Mouse (Mus musculus) erythroblast, embryonic 14.5 days (primary cell): ENCODE measurements around the gene Adamts9. TPM values are rescaled to one million over a fixed set of nuclear protein-coding genes. Genes with fewer than 3 reads are reported as not detected.

Experiments used
- H3K27me3 ChIP-seq: 2 replicates; pipeline ENCODE4 v1.6.1; 2012; ENCODE audit warnings: inconsistent platforms; ENCODE audit not compliant: control insufficient read depth
- H3K36me3 ChIP-seq: 2 replicates; pipeline ENCODE4 v1.6.1; 2012; ENCODE audit warnings: mild to moderate bottlenecking, inconsistent platforms; ENCODE audit not compliant: control insufficient read depth
- H3K4me1 ChIP-seq: 2 replicates; pipeline ENCODE4 v1.6.1; 2012; ENCODE audit warnings: inconsistent platforms; ENCODE audit not compliant: control insufficient read depth
- H3K4me3 ChIP-seq: replicated peaks from 2 replicates; pipeline ENCODE3; 2012; ENCODE audit warnings: moderate library complexity, mild to moderate bottlenecking, inconsistent platforms
- H3K9me3 ChIP-seq: 2 replicates; pipeline ENCODE4 v1.6.1; 2012; ENCODE audit warnings: low read length, inconsistent platforms, mixed read lengths; ENCODE audit not compliant: control insufficient read depth
- GATA1 ChIP-seq: IDR thresholded peaks from 2 replicates; pipeline ENCODE4 v1.6.1; 2012; ENCODE audit warnings: low read length, inconsistent platforms, mixed read lengths
- TAL1 ChIP-seq: IDR thresholded peaks from 3 replicates; pipeline ENCODE4 v1.6.1; 2012; ENCODE audit warnings: low read length, inconsistent platforms, mixed read lengths
- polyA plus RNA-seq: library from polyadenylated mRNA; stranded (reverse); fragments of >175 nt; gene quantifications from 2 replicates; pipeline ENCODE4 v1.2.3, GENCODE M21; 2012

Gene Adamts9
- polyA plus RNA-seq, 1 experiment, result not detected

DNA sequence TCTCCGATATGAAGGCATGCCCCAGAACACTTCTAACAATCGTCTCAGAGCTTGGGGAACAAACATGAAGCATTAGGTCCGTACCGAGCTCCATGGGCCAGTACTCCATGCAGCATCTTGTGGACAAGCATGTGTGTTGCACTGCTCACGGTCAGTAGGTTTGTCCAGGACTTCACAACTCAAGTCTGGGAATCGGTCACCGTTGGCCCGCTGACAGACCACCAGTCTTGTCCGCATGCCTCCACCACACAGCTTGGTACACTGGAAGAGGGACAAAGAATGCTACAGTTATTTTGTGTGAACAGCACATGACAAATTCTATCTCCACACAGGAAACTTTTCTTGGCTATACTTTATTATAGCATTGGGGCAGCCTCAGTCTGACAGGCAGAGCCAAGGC is 94.1 kb downstream of the Adamts9 start:
- no peaks in the 10 kb centered on the region for H3K9me3 ChIP-seq
- TF ChIP-seq GATA1 (no peak), TAL1 (no peak)
- no peak overlapping the region for H3K4me3 ChIP-seq
- H3K27me3 ChIP-seq, result no peaks in the 10 kb centered on the region
- no peaks in the 10 kb centered on the region for H3K4me1 ChIP-seq
- H3K36me3 ChIP-seq, result no peaks in the 10 kb centered on the region

DNA sequence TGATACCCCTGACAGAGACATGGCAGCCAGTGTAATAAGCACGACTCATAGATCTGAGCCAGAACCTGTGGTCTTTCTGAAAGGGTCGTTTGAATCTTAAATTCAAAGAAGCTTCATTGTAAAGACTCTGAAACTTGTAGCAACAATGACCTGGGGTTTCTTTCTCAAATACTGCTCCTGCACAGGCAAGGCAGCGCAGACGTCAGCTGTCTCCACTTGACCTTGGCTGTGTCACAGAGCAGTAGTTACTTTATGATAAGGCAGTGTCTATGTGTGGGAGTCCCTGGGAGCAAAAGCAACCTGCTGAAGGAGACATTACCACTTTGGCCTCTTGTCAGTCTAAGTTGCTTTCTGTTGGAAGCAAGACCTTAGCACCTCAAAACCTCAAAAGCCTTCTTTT is 96.7 kb downstream of the Adamts9 start:
- no peak overlapping the region for H3K4me3 ChIP-seq
- no peaks in the 10 kb centered on the region for H3K27me3 ChIP-seq
- no peak for TF ChIP-seq GATA1
- no peak for TF ChIP-seq TAL1

GRCm38 (mm10) chr6:92845898-92846297 is 97.4 kb downstream of the Adamts9 start:
- no peaks in the 10 kb centered on the region for H3K36me3 ChIP-seq
- no peaks in the 10 kb centered on the region for H3K9me3 ChIP-seq
- no peaks in the 10 kb centered on the region for H3K4me1 ChIP-seq
- TF ChIP-seq GATA1 (no peak), TAL1 (no peak)
- no peak overlapping the region for H3K4me3 ChIP-seq
- H3K27me3 ChIP-seq, result no peaks in the 10 kb centered on the region

More for the DNA sequence above, 96.7 kb downstream of the Adamts9 start:
- H3K4me1 ChIP-seq, result no peaks in the 10 kb centered on the region
- no peaks in the 10 kb centered on the region for H3K36me3 ChIP-seq
- H3K9me3 ChIP-seq, result no peaks in the 10 kb centered on the region

DNA sequence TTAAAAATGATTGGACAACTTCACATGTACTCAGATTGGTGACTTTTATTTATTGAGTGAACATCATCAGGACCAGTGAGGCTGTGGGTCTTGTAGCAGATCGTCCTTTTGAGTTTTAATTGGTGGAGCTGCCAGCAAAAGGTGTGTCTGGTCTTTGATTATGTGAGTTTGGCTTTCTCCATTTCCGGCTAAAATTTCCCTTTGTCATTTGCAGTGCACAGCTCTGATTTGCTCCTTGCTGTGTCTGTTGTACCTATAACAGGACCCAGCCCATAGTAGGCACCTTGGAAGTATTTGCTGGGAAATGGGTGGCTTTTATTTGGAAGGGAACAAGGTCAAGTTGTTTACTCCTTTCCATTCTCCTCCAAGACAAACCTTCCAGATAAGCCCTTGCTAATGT is 99.8 kb downstream of the Adamts9 start:
- no peak overlapping the region for H3K4me3 ChIP-seq
- H3K27me3 ChIP-seq, result no peaks in the 10 kb centered on the region
- TF ChIP-seq GATA1 (no peak), TAL1 (no peak)
- no peaks in the 10 kb centered on the region for H3K4me1 ChIP-seq
- no peaks in the 10 kb centered on the region for H3K9me3 ChIP-seq
- no peaks in the 10 kb centered on the region for H3K36me3 ChIP-seq

- Histone ChIP-seq H3K36me3 (no peaks in the 10 kb centered on the region), H3K9me3 (no peaks in the 10 kb centered on the region), H3K4me3 (no peak overlapping the region), H3K4me1 (no peaks in the 10 kb centered on the region), H3K27me3 (no peaks in the 10 kb centered on the region)
- no peak for TF ChIP-seq GATA1
- TF ChIP-seq TAL1, result no peak
Measured at GRCm38 (mm10) chr6:92842000-92842399, 101.3 kb downstream of the Adamts9 start.

DNA sequence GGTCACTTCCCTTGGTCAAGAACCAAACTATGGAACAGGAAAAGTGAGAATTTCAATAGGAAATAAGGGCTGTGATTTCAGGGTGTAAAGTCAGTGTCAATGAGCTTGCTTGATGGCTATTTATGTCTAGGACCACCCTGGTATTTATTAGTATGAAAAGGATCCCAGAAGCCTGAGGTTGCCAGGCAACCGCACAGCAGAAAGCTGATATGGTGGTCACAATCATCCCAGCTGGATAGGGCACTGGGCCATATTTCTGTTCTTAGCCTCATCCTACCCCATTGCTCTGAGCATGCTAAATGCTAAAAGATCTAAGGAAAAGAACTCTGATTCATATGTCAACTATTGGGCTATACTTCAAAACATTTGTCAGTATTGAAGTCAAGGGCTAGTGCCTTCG is 112.2 kb downstream of the Adamts9 start:
- TF ChIP-seq GATA1 (no peak), TAL1 (no peak)
- H3K4me3 ChIP-seq, result no peak overlapping the region

DNA sequence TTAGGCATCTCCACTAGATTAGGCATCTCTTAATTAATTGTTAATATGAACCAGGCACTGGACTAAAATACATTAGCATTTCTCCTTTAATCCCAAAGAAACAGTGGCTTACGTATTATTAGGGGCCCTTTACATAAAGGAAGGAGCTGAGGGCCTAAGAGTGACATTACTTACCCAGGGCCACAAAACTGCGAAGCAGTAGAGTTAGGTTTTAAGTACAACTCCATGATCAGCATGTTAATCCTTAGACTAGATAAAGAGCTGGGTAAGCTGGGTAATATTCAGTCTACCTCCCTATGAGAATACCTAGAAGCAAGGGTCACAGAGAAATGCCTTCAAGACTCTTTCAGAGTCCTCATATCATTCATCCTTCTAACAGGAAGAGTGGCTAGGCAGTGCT is 114.1 kb downstream of the Adamts9 start:
- Histone ChIP-seq H3K27me3 (no peaks in the 10 kb centered on the region), H3K4me3 (no peak overlapping the region), H3K9me3 (no peaks in the 10 kb centered on the region), H3K36me3 (no peaks in the 10 kb centered on the region), H3K4me1 (no peaks in the 10 kb centered on the region)
- no peak for TF ChIP-seq GATA1
- TF ChIP-seq TAL1, result no peak

More for the DNA sequence above, 112.2 kb downstream of the Adamts9 start:
- no peaks in the 10 kb centered on the region for H3K36me3 ChIP-seq
- no peaks in the 10 kb centered on the region for H3K27me3 ChIP-seq
- no peaks in the 10 kb centered on the region for H3K9me3 ChIP-seq
- H3K4me1 ChIP-seq, result no peaks in the 10 kb centered on the region

DNA sequence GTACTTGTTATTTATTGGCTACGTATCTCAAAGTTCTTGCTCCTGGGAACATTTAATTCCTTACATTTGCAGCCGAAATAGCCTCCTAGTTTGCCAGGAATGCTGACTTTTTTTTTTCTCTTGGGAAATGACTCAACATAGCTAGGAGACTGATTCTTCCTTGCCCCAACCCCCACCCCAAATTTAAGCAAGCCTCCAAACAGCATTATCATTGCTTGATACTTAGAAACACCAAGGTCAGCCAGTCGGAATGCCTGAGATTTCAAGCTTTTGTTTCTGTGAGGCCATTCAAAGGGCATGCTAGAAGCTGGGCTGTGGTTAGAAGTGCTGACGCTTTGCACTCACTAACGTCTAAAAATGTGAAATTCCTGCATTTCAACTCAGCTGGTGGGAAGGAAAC is 115.9 kb downstream of the Adamts9 start:
- Histone ChIP-seq H3K4me3 (no peak overlapping the region), H3K9me3 (0 out of 2 replicates have a peak, but pooled peaks cover 2% of the 10 kb centered on the region), H3K27me3 (no peaks in the 10 kb centered on the region), H3K4me1 (no peaks in the 10 kb centered on the region), H3K36me3 (no peaks in the 10 kb centered on the region)
- TF ChIP-seq TAL1 (no peak), GATA1 (no peak)

GRCm38 (mm10) chr6:92826561-92826960 is 116.7 kb downstream of the Adamts9 start:
- Histone ChIP-seq H3K4me3 (no peak overlapping the region), H3K4me1 (no peaks in the 10 kb centered on the region), H3K27me3 (no peaks in the 10 kb centered on the region), H3K9me3 (0 out of 2 replicates have a peak, but pooled peaks cover 2% of the 10 kb centered on the region), H3K36me3 (no peaks in the 10 kb centered on the region)
- TF ChIP-seq GATA1 (no peak), TAL1 (no peak)

DNA sequence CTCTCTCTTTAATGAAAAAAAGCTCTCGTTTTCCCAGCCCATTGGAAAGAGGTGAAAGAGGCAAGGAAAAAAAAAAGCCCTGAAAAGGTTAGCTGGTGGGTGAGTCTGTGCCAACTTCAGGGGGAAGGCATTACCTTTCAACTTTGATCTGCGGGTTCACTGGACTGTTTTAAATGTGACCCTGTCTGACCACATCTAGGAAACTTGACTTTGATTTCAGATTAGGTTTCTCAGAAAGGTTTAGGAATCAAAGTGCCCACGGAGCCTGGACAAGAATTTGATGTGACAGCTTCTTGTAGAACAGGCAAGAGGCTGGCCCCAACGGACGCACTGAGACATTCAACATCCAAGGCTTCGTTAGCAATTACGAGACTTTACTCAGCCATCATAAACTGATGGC is 119.3 kb downstream of the Adamts9 start:
- no peaks in the 10 kb centered on the region for H3K4me1 ChIP-seq

More for the DNA sequence above, 119.3 kb downstream of the Adamts9 start:
- Histone ChIP-seq H3K27me3 (no peaks in the 10 kb centered on the region), H3K9me3 (0 out of 2 replicates have a peak, but pooled peaks cover 2% of the 10 kb centered on the region), H3K36me3 (no peaks in the 10 kb centered on the region), H3K4me3 (no peak overlapping the region)
- TF ChIP-seq TAL1 (no peak), GATA1 (no peak)
